Mouse (Mus musculus): ENCODE data around the gene H2-DMb1. TPM values are rescaled to one million over a fixed set of nuclear protein-coding genes. Genes with fewer than 3 reads are reported as not detected.

H2-DMb1 gene
- polyA plus RNA-seq, 1 experiment from 2014 or later = 3.2 TPM

Other genes with a start within 250 kb of the H2-DMb1 start
- gene Platr17, start 247.9 kb upstream of the H2-DMb1 start, polyA plus RNA-seq (2015; fragmentation: Nextera tagmentation; extraction: Ambion mirVana) = 0.18 and 0.21 TPM in 2 replicates
- 37.5 and 39.1 TPM in 2 replicates for gene Daxx, start 243.7 kb upstream of the H2-DMb1 start, polyA plus RNA-seq (2015; fragmentation: Nextera tagmentation; extraction: Ambion mirVana)
- 35.6 and 39.3 TPM in 2 replicates for gene Tapbp, start 237.2 kb upstream of the H2-DMb1 start, polyA plus RNA-seq (2015; fragmentation: Nextera tagmentation; extraction: Ambion mirVana)
- gene Zbtb22, start 237.2 kb upstream of the H2-DMb1 start, polyA plus RNA-seq (2015; fragmentation: Nextera tagmentation; extraction: Ambion mirVana) = 14.4 and 16.2 TPM in 2 replicates
- 29.2 and 32.9 TPM in 2 replicates for gene Rgl2, start 223.5 kb upstream of the H2-DMb1 start, polyA plus RNA-seq (2015; fragmentation: Nextera tagmentation; extraction: Ambion mirVana)
- 153 and 159 TPM in 2 replicates for gene Pfdn6, start 212.7 kb upstream of the H2-DMb1 start, polyA plus RNA-seq (2015; fragmentation: Nextera tagmentation; extraction: Ambion mirVana)
- 37.1 and 38.5 TPM in 2 replicates for gene Wdr46, start 212.4 kb upstream of the H2-DMb1 start, polyA plus RNA-seq (2015; fragmentation: Nextera tagmentation; extraction: Ambion mirVana)
- gene B3galt4, start 201.6 kb upstream of the H2-DMb1 start, polyA plus RNA-seq (2015; fragmentation: Nextera tagmentation; extraction: Ambion mirVana) = 9.8 TPM in 2 replicates
- gene Vps52, start 197.3 kb upstream of the H2-DMb1 start, polyA plus RNA-seq (2015; fragmentation: Nextera tagmentation; extraction: Ambion mirVana) = 44.0 and 47.4 TPM in 2 replicates
- gene Rps18, start 197.1 kb upstream of the H2-DMb1 start, polyA plus RNA-seq (2015; fragmentation: Nextera tagmentation; extraction: Ambion mirVana) = 1,812 and 1,948 TPM in 2 replicates
- 190 and 264 TPM in 2 replicates for gene H2-K1, start 152.7 kb upstream of the H2-DMb1 start, polyA plus RNA-seq (2015; fragmentation: Nextera tagmentation; extraction: Ambion mirVana)
- 16.8 and 18.2 TPM in 2 replicates for gene Ring1, start 128.4 kb upstream of the H2-DMb1 start, polyA plus RNA-seq (2015; fragmentation: Nextera tagmentation; extraction: Ambion mirVana)
- gene H2-Ke6, start 125.0 kb upstream of the H2-DMb1 start, polyA plus RNA-seq (2015; fragmentation: Nextera tagmentation; extraction: Ambion mirVana) = 51.5 and 60.9 TPM in 2 replicates
- 151 and 172 TPM in 2 replicates for gene Slc39a7, start 121.4 kb upstream of the H2-DMb1 start, polyA plus RNA-seq (2015; fragmentation: Nextera tagmentation; extraction: Ambion mirVana)
- gene Rxrb, start 121.3 kb upstream of the H2-DMb1 start, polyA plus RNA-seq (2015; fragmentation: Nextera tagmentation; extraction: Ambion mirVana) = 41.8 and 45.0 TPM in 2 replicates
- 0.90 and 1.0 TPM in 2 replicates for gene Col11a2, start 113.6 kb upstream of the H2-DMb1 start, polyA plus RNA-seq (2015; fragmentation: Nextera tagmentation; extraction: Ambion mirVana)
- gene H2-Oa, start 60.7 kb upstream of the H2-DMb1 start, polyA plus RNA-seq (2015; fragmentation: Nextera tagmentation; extraction: Ambion mirVana) = 0.66 and 0.85 TPM in 2 replicates
- gene H2-DMa, start 33.5 kb upstream of the H2-DMb1 start, polyA plus RNA-seq (2015; fragmentation: Nextera tagmentation; extraction: Ambion mirVana) = 11.3 and 13.4 TPM in 2 replicates
- gene Brd2, start 30.4 kb upstream of the H2-DMb1 start, polyA plus RNA-seq (2015; fragmentation: Nextera tagmentation; extraction: Ambion mirVana) = 88.2 and 90.7 TPM in 2 replicates
- gene H2-DMb2, start 9.8 kb upstream of the H2-DMb1 start, polyA plus RNA-seq (2015; fragmentation: Nextera tagmentation; extraction: Ambion mirVana) = 0.68 and 0.83 TPM in 2 replicates
- 6.2 and 6.9 TPM in 2 replicates for gene Tap1, start 34.5 kb downstream of the H2-DMb1 start, polyA plus RNA-seq (2015; fragmentation: Nextera tagmentation; extraction: Ambion mirVana)
- 9.3 and 9.4 TPM in 2 replicates for gene Psmb9, start 34.7 kb downstream of the H2-DMb1 start, polyA plus RNA-seq (2015; fragmentation: Nextera tagmentation; extraction: Ambion mirVana)
- gene Psmb8, start 44.6 kb downstream of the H2-DMb1 start, polyA plus RNA-seq (2015; fragmentation: Nextera tagmentation; extraction: Ambion mirVana) = 15.5 and 16.9 TPM in 2 replicates
- gene Tap2, start 50.5 kb downstream of the H2-DMb1 start, polyA plus RNA-seq (2015; fragmentation: Nextera tagmentation; extraction: Ambion mirVana) = 5.3 and 5.6 TPM in 2 replicates
- gene H2-Ob, start 85.8 kb downstream of the H2-DMb1 start, polyA plus RNA-seq (2015; fragmentation: Nextera tagmentation; extraction: Ambion mirVana) = 0.06 and 0.13 TPM in 2 replicates
- 17.1 and 21.4 TPM in 2 replicates for gene H2-Ab1, start 104.6 kb downstream of the H2-DMb1 start, polyA plus RNA-seq (2015; fragmentation: Nextera tagmentation; extraction: Ambion mirVana)
- 10.2 TPM in 2 replicates for gene H2-Aa, start 134.8 kb downstream of the H2-DMb1 start, polyA plus RNA-seq (2015; fragmentation: Nextera tagmentation; extraction: Ambion mirVana)
- gene H2-Eb1, start 152.8 kb downstream of the H2-DMb1 start, polyA plus RNA-seq (2015; fragmentation: Nextera tagmentation; extraction: Ambion mirVana) = 6.9 and 7.4 TPM in 2 replicates
- gene H2-Eb2, start 172.6 kb downstream of the H2-DMb1 start, polyA plus RNA-seq (2015; fragmentation: Nextera tagmentation; extraction: Ambion mirVana) = not detected in 2 replicates
- 3.7 and 5.0 TPM in 2 replicates for gene Btnl2, start 201.8 kb downstream of the H2-DMb1 start, polyA plus RNA-seq (2015; fragmentation: Nextera tagmentation; extraction: Ambion mirVana)
- gene Btnl1, start 224.1 kb downstream of the H2-DMb1 start, polyA plus RNA-seq (2015; fragmentation: Nextera tagmentation; extraction: Ambion mirVana) = 9.4 and 14.7 TPM in 2 replicates
- 0.34 and 0.59 TPM in 2 replicates for gene BC051142, start 245.7 kb downstream of the H2-DMb1 start, polyA plus RNA-seq (2015; fragmentation: Nextera tagmentation; extraction: Ambion mirVana)

All from intestine, embryonic 15.5 days (tissue).